Mouse (Mus musculus): Measurements from ENCODE around the gene Cphx2.
"Not testable (repeated sequence)": the region's sequence is repeated elsewhere in the genome, so short reads cannot be mapped to it uniquely, and the experiment has no call there.

The Cphx2 gene

GRCm38 (mm10) chr14:26081216-26081615 is at the start of gene Cphx2:
Cphx2 (plus strand) TSS chr14:26081516.
- DNase-seq, result not testable (repeated sequence)

- not testable (repeated sequence) for DNase-seq
These were observed 47.0 kb upstream of the Cphx2 start for GRCm38 (mm10) chr14:26034364-26034763.

- not testable (repeated sequence) for DNase-seq
These were observed 45.9 kb upstream of the Cphx2 start for GRCm38 (mm10) chr14:26035439-26035838.

- DNase-seq, result not testable (repeated sequence)
These were observed 38.7 kb upstream of the Cphx2 start, which contains the start of gene Gm9780 for GRCm38 (mm10) chr14:26042611-26043010. Gm9780 (minus strand) TSS chr14:26042711.

- not testable (repeated sequence) for DNase-seq
These were observed 36.3 kb upstream of the Cphx2 start for GRCm38 (mm10) chr14:26045007-26045406.

GRCm38 (mm10) chr14:26047026-26047425 is 34.3 kb upstream of the Cphx2 start:
- DNase-seq, result not testable (repeated sequence)

- not testable (repeated sequence) for DNase-seq
These were observed 32.5 kb upstream of the Cphx2 start for GRCm38 (mm10) chr14:26048767-26049166.

GRCm38 (mm10) chr14:26058184-26058583 is 23.1 kb upstream of the Cphx2 start:
- not testable (repeated sequence) for DNase-seq

GRCm38 (mm10) chr14:26059362-26059761 is 22.0 kb upstream of the Cphx2 start:
- not testable (repeated sequence) for DNase-seq

- not testable (repeated sequence) for DNase-seq
These were observed 14.6 kb upstream of the Cphx2 start for GRCm38 (mm10) chr14:26066574-26067324.

GRCm38 (mm10) chr14:26067325-26067633 is 14.0 kb upstream of the Cphx2 start, which contains the start of gene Tmem254c:
Tmem254c (minus strand) TSS chr14:26067355.
- not testable (repeated sequence) for DNase-seq

- DNase-seq, result not testable (repeated sequence)
These were observed 4.5 kb upstream of the Cphx2 start for GRCm38 (mm10) chr14:26076620-26077390.

- DNase-seq, result not testable (repeated sequence)
These were observed 681 bp downstream of the Cphx2 start, which contains the start of gene Cphx3 for GRCm38 (mm10) chr14:26081997-26082396. Cphx3 (plus strand) TSS chr14:26082297.

- DNase-seq, result not testable (repeated sequence)
These were observed 16.3 kb downstream of the Cphx2 start for GRCm38 (mm10) chr14:26097622-26098021.

- not testable (repeated sequence) for DNase-seq
These were observed 36.8 kb downstream of the Cphx2 start, which contains the start of gene Duxbl2 for GRCm38 (mm10) chr14:26118150-26118549. Duxbl2 (plus strand) TSS chr14:26118349.

GRCm38 (mm10) chr14:26118550-26119000 is 37.3 kb downstream of the Cphx2 start:
- not testable (repeated sequence) for DNase-seq

GRCm38 (mm10) chr14:26119095-26119494 is 37.8 kb downstream of the Cphx2 start:
- DNase-seq, result not testable (repeated sequence)
